Mouse (Mus musculus) CD8-positive naive resting alpha-beta T cell, adult 57 days (primary cell): ENCODE measurements around the gene Gm5795. TPM values are rescaled to one million over a fixed set of nuclear protein-coding genes. Genes with fewer than 3 reads are reported as not detected.

Experiments used
- total RNA-seq: library from RNA; stranded (reverse); gene quantifications from one replicate; pipeline ENCODE4 v1.2.4, GENCODE M21; 2023

Gene Gm5795
- not detected for total RNA-seq

DNA sequence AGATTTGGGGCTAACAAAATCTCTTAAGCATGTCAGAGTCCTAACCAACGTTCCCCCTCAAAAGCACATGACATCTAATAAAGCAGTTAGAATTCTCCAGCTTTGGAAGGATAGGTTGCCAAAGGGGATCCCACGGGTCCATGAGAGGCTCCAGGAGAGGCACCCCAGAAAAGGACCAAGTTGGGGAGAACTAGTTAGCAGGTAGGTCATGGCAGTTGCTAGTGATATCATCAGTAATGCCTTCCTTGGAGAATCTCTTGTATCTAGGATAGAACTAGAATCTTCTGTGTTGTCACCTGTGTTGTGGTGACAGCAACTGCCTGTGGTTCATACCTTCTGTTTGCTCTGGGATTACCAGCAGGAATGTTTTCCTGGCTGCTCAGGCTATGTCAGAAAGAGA lies at the start of gene Gm5795:
Gm5795 (plus strand) TSS at position 301 of the 400 bp plus-strand sequence.

DNA sequence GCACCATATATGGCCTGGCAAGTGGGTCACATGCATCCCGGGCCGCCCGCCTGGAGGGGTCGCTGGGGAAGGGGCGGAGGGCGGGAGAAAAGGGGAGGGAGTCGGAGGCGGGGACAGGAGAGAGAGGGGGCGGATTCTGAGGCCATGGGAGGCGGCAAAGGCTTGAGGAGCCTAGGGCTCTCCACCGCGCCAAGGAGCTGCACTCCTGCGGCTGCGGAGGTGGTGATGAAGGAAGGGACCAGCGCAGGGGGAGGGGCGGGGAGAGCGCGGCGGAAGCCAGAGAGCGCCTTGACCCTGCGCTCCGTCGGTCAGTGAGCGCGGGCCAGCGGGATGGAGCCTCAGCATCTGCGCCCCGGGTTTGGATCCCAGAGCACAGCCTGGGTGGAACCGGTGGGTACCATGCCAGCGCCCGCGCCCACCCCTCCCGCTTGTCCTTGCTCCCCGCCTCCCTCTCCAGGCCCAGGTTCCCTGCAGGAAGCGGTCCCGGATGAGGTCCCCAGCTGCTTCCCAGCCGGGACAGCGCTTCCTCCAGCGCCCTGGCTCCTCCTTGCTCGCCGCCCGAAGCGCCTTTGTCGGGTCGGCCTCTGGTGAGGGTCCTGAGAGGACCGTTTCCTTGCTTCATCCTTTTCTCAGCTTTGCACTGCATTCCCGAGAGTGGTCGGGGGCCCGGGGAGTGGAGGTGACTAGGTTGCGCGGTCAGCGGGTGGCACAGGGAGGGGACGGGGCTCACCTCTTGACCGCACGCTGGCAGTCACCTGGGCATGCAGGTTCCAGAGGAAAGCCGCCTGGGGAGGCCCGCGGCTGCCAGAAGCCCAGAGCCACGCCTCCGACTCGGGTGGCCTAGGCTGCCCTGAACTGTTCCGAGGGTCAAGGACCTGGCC lies 20.5 kb downstream of the Gm5795 start, which contains the start of gene D830030K20Rik:
D830030K20Rik (plus strand) TSS at position 217 of the 881 bp plus-strand sequence.

Other genes with a start within 250 kb of the Gm5795 start
- gene Gm2888, start 158.3 kb upstream of the Gm5795 start, total RNA-seq, result not detected
- gene Gm2897, start 139.0 kb upstream of the Gm5795 start, total RNA-seq, result not detected
- not detected for gene Gm10340, start 54.3 kb upstream of the Gm5795 start, total RNA-seq
- gene D830030K20Rik, start 20.2 kb downstream of the Gm5795 start, total RNA-seq, result not detected
- gene Gm2956, start 144.4 kb downstream of the Gm5795 start, total RNA-seq, result not detected
- gene Gm10413, start 206.8 kb downstream of the Gm5795 start, total RNA-seq, result not detected
- not detected for gene Gm10409, start 224.4 kb downstream of the Gm5795 start, total RNA-seq
- not detected for gene Gm3005, start 239.8 kb downstream of the Gm5795 start, total RNA-seq